Mouse (Mus musculus): ENCODE data around the gene Olfr1101. TPM values are rescaled to one million over a fixed set of nuclear protein-coding genes. Genes with fewer than 3 reads are reported as not detected.

Gene Olfr1101
- polyA plus RNA-seq (2015; fragmentation: Nextera tagmentation; extraction: Ambion mirVana), result 0.16 TPM in 1 of 2 replicates, not detected in the other

GRCm38 (mm10) chr2:86991121-86991520 lies at the start of gene Olfr1101:
Gene Olfr1101 (minus strand): TSS chr2:86991221.
- Histone ChIP-seq H3K36me3 (no peaks in the 10 kb centered on the region), H3K27me3 (no peaks in the 10 kb centered on the region), H3K9ac (no peak within 1 kb of the TSS), H3K4me3 (replicated peaks) (no peak within 1 kb of the TSS), H3K9me3 (replicated peaks) (no peaks in the 10 kb centered on the region), H3K4me2 (replicated peaks) (no peak within 1 kb of the TSS), H3K27ac (replicated peaks) (no peak within 1 kb of the TSS), H3K4me1 (no peaks in the 10 kb centered on the region)
- 71% methylated on average over 3 of the region's 3 CpGs for WGBS
- no peak for ATAC-seq (ENCODE audit: insufficient number of reproducible peaks, low FRiP score, low TSS enrichment, low read depth)

- no peak for ATAC-seq (ENCODE audit: insufficient number of reproducible peaks, low FRiP score, low TSS enrichment, low read depth)
- no peaks in the 10 kb centered on the region for H3K27me3 ChIP-seq
- no peaks in the 10 kb centered on the region for H3K4me1 ChIP-seq
- H3K4me3 ChIP-seq (replicated peaks), result no peak within 1 kb of the TSS
- no peak within 1 kb of the TSS for H3K4me2 ChIP-seq (replicated peaks)
- H3K36me3 ChIP-seq, result no peaks in the 10 kb centered on the region
- no peak within 1 kb of the TSS for H3K9ac ChIP-seq
- no peaks in the 10 kb centered on the region for H3K9me3 ChIP-seq (replicated peaks)
- no peak within 1 kb of the TSS for H3K27ac ChIP-seq (replicated peaks)
These were observed 45.4 kb upstream of the Olfr1101 start, which contains the start of gene Olfr1105 for GRCm38 (mm10) chr2:87036431-87036830. Gene Olfr1105 (minus strand): TSS chr2:87036531.

GRCm38 (mm10) chr2:87026980-87027379 lies 36.0 kb upstream of the Olfr1101 start, which contains the start of gene Olfr1104:
Gene Olfr1104 (minus strand): TSS chr2:87027080.
- no peak for ATAC-seq (ENCODE audit: insufficient number of reproducible peaks, low FRiP score, low TSS enrichment, low read depth)
- no peaks in the 10 kb centered on the region for H3K9me3 ChIP-seq (replicated peaks)
- WGBS, result 67% methylated on average over 1 of the region's 1 CpGs
- H3K27ac ChIP-seq (replicated peaks), result no peak within 1 kb of the TSS
- H3K27me3 ChIP-seq, result no peaks in the 10 kb centered on the region
- H3K4me1 ChIP-seq, result no peaks in the 10 kb centered on the region
- H3K4me2 ChIP-seq (replicated peaks), result no peak within 1 kb of the TSS
- H3K9ac ChIP-seq, result no peak within 1 kb of the TSS
- no peaks in the 10 kb centered on the region for H3K36me3 ChIP-seq
- no peak within 1 kb of the TSS for H3K4me3 ChIP-seq (replicated peaks)

- no peaks in the 10 kb centered on the region for H3K4me1 ChIP-seq
- H3K9me3 ChIP-seq (replicated peaks), result no peaks in the 10 kb centered on the region
- no peaks in the 10 kb centered on the region for H3K36me3 ChIP-seq
- H3K9ac ChIP-seq, result no peak within 1 kb of the TSS
- H3K27me3 ChIP-seq, result no peaks in the 10 kb centered on the region
- no peak for ATAC-seq (ENCODE audit: insufficient number of reproducible peaks, low FRiP score, low TSS enrichment, low read depth)
- no peak within 1 kb of the TSS for H3K4me3 ChIP-seq (replicated peaks)
- H3K27ac ChIP-seq (replicated peaks), result no peak within 1 kb of the TSS
- no peak within 1 kb of the TSS for H3K4me2 ChIP-seq (replicated peaks)
These were observed 7.1 kb upstream of the Olfr1101 start, which contains the start of gene Olfr1102 for GRCm38 (mm10) chr2:86998098-86998497. Gene Olfr1102 (plus strand): TSS chr2:86998398.

GRCm38 (mm10) chr2:86979854-86980253 lies 11.2 kb downstream of the Olfr1101 start, which contains the start of gene Olfr1100:
Gene Olfr1100 (minus strand): TSS chr2:86979954.
- WGBS, result 71% methylated on average over 3 of the region's 3 CpGs
- Histone ChIP-seq H3K4me2 (replicated peaks) (no peak within 1 kb of the TSS), H3K4me1 (no peaks in the 10 kb centered on the region), H3K9ac (no peak within 1 kb of the TSS), H3K27me3 (no peaks in the 10 kb centered on the region), H3K27ac (replicated peaks) (no peak within 1 kb of the TSS), H3K36me3 (no peaks in the 10 kb centered on the region), H3K4me3 (replicated peaks) (no peak within 1 kb of the TSS), H3K9me3 (replicated peaks) (no peaks in the 10 kb centered on the region)
- ATAC-seq (ENCODE audit: insufficient number of reproducible peaks, low FRiP score, low TSS enrichment, low read depth), result no peak

GRCm38 (mm10) chr2:86960593-86960992 lies 30.4 kb downstream of the Olfr1101 start, which contains the start of gene Olfr1099:
Gene Olfr1099 (minus strand): TSS chr2:86960693.
- Histone ChIP-seq H3K4me3 (replicated peaks) (no peak within 1 kb of the TSS), H3K27me3 (no peaks in the 10 kb centered on the region), H3K27ac (replicated peaks) (no peak within 1 kb of the TSS), H3K9me3 (replicated peaks) (no peaks in the 10 kb centered on the region), H3K4me1 (no peaks in the 10 kb centered on the region), H3K36me3 (no peaks in the 10 kb centered on the region), H3K4me2 (replicated peaks) (no peak within 1 kb of the TSS), H3K9ac (no peak within 1 kb of the TSS)
- WGBS, result 85% methylated on average over 1 of the region's 1 CpGs
- ATAC-seq (ENCODE audit: insufficient number of reproducible peaks, low FRiP score, low TSS enrichment, low read depth), result no peak

Other genes starting within 250 kb of the Olfr1101 start
- not detected in 2 replicates for gene Olfr1090, start 232.2 kb downstream of the Olfr1101 start, polyA plus RNA-seq (2015; fragmentation: Nextera tagmentation; extraction: Ambion mirVana)
- gene Olfr1093, start 208.7 kb downstream of the Olfr1101 start, polyA plus RNA-seq (2015; fragmentation: Nextera tagmentation; extraction: Ambion mirVana), result not detected in 2 replicates
- gene Olfr141, start 181.2 kb downstream of the Olfr1101 start, polyA plus RNA-seq (2015; fragmentation: Nextera tagmentation; extraction: Ambion mirVana), result not detected in 2 replicates
- not detected in 2 replicates for gene Olfr1094, start 166.6 kb downstream of the Olfr1101 start, polyA plus RNA-seq (2015; fragmentation: Nextera tagmentation; extraction: Ambion mirVana)
- not detected in 2 replicates for gene Olfr1095, start 139.5 kb downstream of the Olfr1101 start, polyA plus RNA-seq (2015; fragmentation: Nextera tagmentation; extraction: Ambion mirVana)
- not detected in 2 replicates for gene Gm13723, start 116.4 kb downstream of the Olfr1101 start, polyA plus RNA-seq (2015; fragmentation: Nextera tagmentation; extraction: Ambion mirVana)
- gene Olfr1097, start 99.0 kb downstream of the Olfr1101 start, polyA plus RNA-seq (2015; fragmentation: Nextera tagmentation; extraction: Ambion mirVana), result not detected in 2 replicates
- not detected in 2 replicates for gene Olfr1098, start 66.7 kb downstream of the Olfr1101 start, polyA plus RNA-seq (2015; fragmentation: Nextera tagmentation; extraction: Ambion mirVana)
- gene Olfr1099, start 30.5 kb downstream of the Olfr1101 start, polyA plus RNA-seq (2015; fragmentation: Nextera tagmentation; extraction: Ambion mirVana), result not detected in 2 replicates
- gene Olfr1100, start 11.3 kb downstream of the Olfr1101 start, polyA plus RNA-seq (2015; fragmentation: Nextera tagmentation; extraction: Ambion mirVana), result 0.12 TPM in 1 of 2 replicates, not detected in the other
- gene Olfr1102, start 7.2 kb upstream of the Olfr1101 start, polyA plus RNA-seq (2015; fragmentation: Nextera tagmentation; extraction: Ambion mirVana), result 0.09 TPM in 1 of 2 replicates, not detected in the other
- gene Olfr1104, start 35.9 kb upstream of the Olfr1101 start, polyA plus RNA-seq (2015; fragmentation: Nextera tagmentation; extraction: Ambion mirVana), result 0.13 TPM in 1 of 2 replicates, not detected in the other
- 0.05 and 0.17 TPM in 2 replicates for gene Olfr1105, start 45.3 kb upstream of the Olfr1101 start, polyA plus RNA-seq (2015; fragmentation: Nextera tagmentation; extraction: Ambion mirVana)
- gene Olfr1106, start 61.1 kb upstream of the Olfr1101 start, polyA plus RNA-seq (2015; fragmentation: Nextera tagmentation; extraction: Ambion mirVana), result 0.28 TPM in 1 of 2 replicates, not detected in the other
- gene Olfr1107, start 84.6 kb upstream of the Olfr1101 start, polyA plus RNA-seq (2015; fragmentation: Nextera tagmentation; extraction: Ambion mirVana), result not detected in 2 replicates
- gene Olfr1109, start 104.8 kb upstream of the Olfr1101 start, polyA plus RNA-seq (2015; fragmentation: Nextera tagmentation; extraction: Ambion mirVana), result not detected in 2 replicates
- gene Olfr259, start 123.3 kb upstream of the Olfr1101 start, polyA plus RNA-seq (2015; fragmentation: Nextera tagmentation; extraction: Ambion mirVana), result not detected in 2 replicates
- 0.29 and 0.35 TPM in 2 replicates for gene Olfr1110, start 149.1 kb upstream of the Olfr1101 start, polyA plus RNA-seq (2015; fragmentation: Nextera tagmentation; extraction: Ambion mirVana)
- 0.09 TPM in 1 of 2 replicates, not detected in the other for gene Olfr1111, start 161.4 kb upstream of the Olfr1101 start, polyA plus RNA-seq (2015; fragmentation: Nextera tagmentation; extraction: Ambion mirVana)
- not detected in 2 replicates for gene Olfr1112, start 196.6 kb upstream of the Olfr1101 start, polyA plus RNA-seq (2015; fragmentation: Nextera tagmentation; extraction: Ambion mirVana)
- not detected in 2 replicates for gene Olfr1113, start 217.7 kb upstream of the Olfr1101 start, polyA plus RNA-seq (2015; fragmentation: Nextera tagmentation; extraction: Ambion mirVana)

All from embryonic facial prominence, embryonic 15.5 days (tissue).